Mouse (Mus musculus) cerebellum, adult 2 months (tissue): Measurements from ENCODE around the gene Unc119b.

Source experiments
- CTCF ChIP-seq: fragments of 200-500 bp; IDR thresholded peaks from 2 replicates; pipeline ENCODE4 v1.5.1; 2011; ENCODE audit warnings: low read depth, mild to moderate bottlenecking, control low read depth, low read length, moderate library complexity, borderline replicate concordance; ENCODE audit not compliant: insufficient read depth
- POLR2A ChIP-seq: fragments of 200-500 bp; IDR thresholded peaks from 2 replicates; pipeline ENCODE4 v1.6.1; 2011; ENCODE audit warnings: low read length, control low read depth, borderline replicate concordance; ENCODE audit not compliant: insufficient read depth

DNA sequence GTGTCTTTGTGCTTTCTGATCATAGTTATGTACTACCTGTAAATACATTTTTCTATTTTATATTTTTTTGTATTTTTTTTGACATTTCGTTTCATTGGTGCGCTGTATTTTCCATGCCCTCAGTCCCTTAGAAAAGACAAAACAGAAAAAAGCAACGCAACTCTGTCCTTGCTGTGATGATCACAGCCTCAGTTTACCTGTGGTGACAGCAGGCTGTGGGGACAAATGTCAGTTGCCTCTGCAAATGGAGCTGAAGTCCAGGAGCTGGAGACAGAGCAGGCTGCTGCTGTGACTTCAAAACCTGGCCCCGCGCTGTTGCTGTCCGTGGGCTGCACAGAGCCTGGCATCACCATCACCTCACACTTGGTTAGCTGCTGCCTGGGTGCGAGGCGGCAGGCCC is 36.6 kb downstream of the Unc119b start, which contains the start of gene Gm10401:
- TF ChIP-seq CTCF (no peak), POLR2A (no peak)
